Mouse (Mus musculus) neural tube, embryonic 12.5 days (tissue): ENCODE measurements around the gene Efemp2. TPM values are rescaled to one million over a fixed set of nuclear protein-coding genes. Genes with fewer than 3 reads are reported as not detected.
"Not testable (repeated sequence)": the region's sequence is repeated elsewhere in the genome, so short reads cannot be mapped to it uniquely, and the experiment has no call there.

Experiments
- ATAC-seq: fragments of 200-750 bp; cut with Nextera tagmentation; 2 replicates; pipeline ENCODE4 v1.8.0; 2017; ENCODE audit warnings: low read depth, mild to moderate bottlenecking, moderate TSS enrichment, moderate library complexity; ENCODE audit not compliant: low FRiP score
- H3K27ac ChIP-seq: fragments of 300-500 bp; sonication (generic); 2 replicates; pipeline ENCODE4 v1.5.1; 2016
- H3K27me3 ChIP-seq: fragments of 300-500 bp; sonication (generic); replicated peaks from 2 replicates; pipeline ENCODE4 v1.6.1; 2016; ENCODE audit warnings: mild to moderate bottlenecking
- H3K36me3 ChIP-seq: fragments of 300-500 bp; sonication (generic); 2 replicates; pipeline ENCODE4 v1.6.1; 2016; ENCODE audit warnings: mild to moderate bottlenecking
- H3K4me1 ChIP-seq: fragments of 300-500 bp; sonication (generic); 2 replicates; pipeline ENCODE4 v1.6.1; 2016
- H3K4me2 ChIP-seq: fragments of 300-500 bp; sonication (generic); replicated peaks from 2 replicates; pipeline ENCODE4 v1.6.1; 2016; ENCODE audit warnings: mild to moderate bottlenecking
- H3K4me3 ChIP-seq: fragments of 300-500 bp; sonication (generic); 2 replicates; pipeline ENCODE4 v1.5.1; 2016
- H3K9ac ChIP-seq: fragments of 300-500 bp; sonication (generic); 2 replicates; pipeline ENCODE4 v1.6.1; 2016; ENCODE audit warnings: mild to moderate bottlenecking
- H3K9me3 ChIP-seq: fragments of 300-500 bp; sonication (generic); 2 replicates; pipeline ENCODE4 v1.6.1; 2016; ENCODE audit warnings: mild to moderate bottlenecking
- WGBS: fragments of 180-500 bp; shearing (Covaris S2); methylation state at CpG from one replicate; pipeline ENCODE4 v1.1.7; 2016; 5-methylcytosine and 5-hydroxymethylcytosine counted together
- polyA plus RNA-seq: library from polyadenylated mRNA; unstranded; fragments of >200 nt; fragmentation: Nextera tagmentation; extraction: Ambion mirVana; gene quantifications from 2 replicates; pipeline ENCODE4 v1.2.1, GENCODE M21; 2016

Gene Efemp2
- polyA plus RNA-seq, 1 experiment from 2014 or later: 58.3 TPM

GRCm38 (mm10) chr19:5493301-5493721, 19.6 kb downstream of the Efemp2 start:
- H3K27me3 ChIP-seq, H3K4me3 ChIP-seq, H3K27ac ChIP-seq, H3K4me2 ChIP-seq, ATAC-seq, H3K9ac ChIP-seq, H3K9me3 ChIP-seq: not testable (repeated sequence)
- WGBS: 61% methylated on average over 9 of the region's 9 CpGs
- H3K4me1 ChIP-seq: peaks cover 13% of the 10 kb centered on the region
- H3K36me3 ChIP-seq: peaks cover 60% of the 10 kb centered on the region

- Histone ChIP-seq H3K9me3 (no peaks in the 10 kb centered on the region), H3K27me3 (no peaks in the 10 kb centered on the region), H3K4me2 (no peak overlapping the region), H3K4me1 (peaks cover 13% of the 10 kb centered on the region), H3K27ac (no peak overlapping the region), H3K9ac (no peak overlapping the region), H3K36me3 (peaks cover 61% of the 10 kb centered on the region), H3K4me3 (no peak overlapping the region)
- WGBS: 96% methylated on average over 3 of the region's 3 CpGs
- no peak for ATAC-seq
Measured at GRCm38 (mm10) chr19:5494314-5494713, 20.6 kb downstream of the Efemp2 start.

GRCm38 (mm10) chr19:5495353-5496051, 21.7 kb downstream of the Efemp2 start:
- WGBS: 83% methylated on average over 12 of the region's 12 CpGs
- peaks cover 13% of the 10 kb centered on the region for H3K4me1 ChIP-seq
- no peak overlapping the region for H3K27ac ChIP-seq
- H3K9me3 ChIP-seq: no peaks in the 10 kb centered on the region
- no peak for ATAC-seq
- H3K9ac ChIP-seq: no peak overlapping the region
- H3K27me3 ChIP-seq: no peaks in the 10 kb centered on the region
- H3K4me3 ChIP-seq: no peak overlapping the region
- H3K36me3 ChIP-seq: peaks cover 61% of the 10 kb centered on the region
- H3K4me2 ChIP-seq: no peak overlapping the region

- no peak overlapping the region for H3K27ac ChIP-seq
- H3K4me3 ChIP-seq: no peak overlapping the region
- 85% methylated on average over 16 of the region's 16 CpGs for WGBS
Measured at GRCm38 (mm10) chr19:5496052-5496370, 22.3 kb downstream of the Efemp2 start.

GRCm38 (mm10) chr19:5500330-5500875, 26.6 kb downstream of the Efemp2 start:
- H3K4me3 ChIP-seq: no peak overlapping the region
- WGBS: 92% methylated on average over 2 of the region's 2 CpGs
- no peaks in the 10 kb centered on the region for H3K9me3 ChIP-seq
- no peak overlapping the region for H3K27ac ChIP-seq
- no peak overlapping the region for H3K9ac ChIP-seq
- peaks cover 30% of the 10 kb centered on the region for H3K36me3 ChIP-seq
- no peaks in the 10 kb centered on the region for H3K27me3 ChIP-seq
- H3K4me2 ChIP-seq: no peak overlapping the region
- no peaks in the 10 kb centered on the region for H3K4me1 ChIP-seq
- no peak for ATAC-seq

More at GRCm38 (mm10) chr19:5496052-5496370, 22.3 kb downstream of the Efemp2 start:
- Histone ChIP-seq H3K9me3 (no peaks in the 10 kb centered on the region), H3K36me3 (peaks cover 61% of the 10 kb centered on the region), H3K4me1 (peaks cover 13% of the 10 kb centered on the region), H3K4me2 (no peak overlapping the region), H3K27me3 (no peaks in the 10 kb centered on the region), H3K9ac (no peak overlapping the region)
- no peak for ATAC-seq

GRCm38 (mm10) chr19:5503687-5504086, 29.9 kb downstream of the Efemp2 start, which contains the start of gene 1700020D05Rik:
1700020D05Rik (minus strand) TSS chr19:5503787.
- WGBS: 55% methylated on average over 17 of the region's 17 CpGs
- Histone ChIP-seq H3K4me2 (no peak within 1 kb of the TSS), H3K4me1 (no peaks in the 10 kb centered on the region), H3K27ac (no peak within 1 kb of the TSS), H3K36me3 (no peaks in the 10 kb centered on the region), H3K9me3 (no peaks in the 10 kb centered on the region), H3K9ac (no peak within 1 kb of the TSS), H3K27me3 (no peaks in the 10 kb centered on the region), H3K4me3 (no peak within 1 kb of the TSS)
- ATAC-seq: no peak

GRCm38 (mm10) chr19:5510031-5511026, 36.6 kb downstream of the Efemp2 start, which contains the start of gene Snx32:
Snx32 (minus strand) TSS chr19:5510538.
- Histone ChIP-seq H3K9ac (peak within 1 kb of the TSS; percentile 53), H3K9me3 (no peaks in the 10 kb centered on the region), H3K4me3 (peak within 1 kb of the TSS; percentile 47), H3K27ac (0 out of 2 replicates have a peak within 1 kb of the TSS, but pooled peaks have one; percentile 6), H3K4me1 (peaks cover 13% of the 10 kb centered on the region; the same call in 1 of the 2 replicates), H3K4me2 (peak within 1 kb of the TSS; percentile 74), H3K27me3 (no peaks in the 10 kb centered on the region), H3K36me3 (no peaks in the 10 kb centered on the region)
- WGBS: 2% methylated on average over 46 of the region's 47 CpGs
- peak; percentile 99 for ATAC-seq

GRCm38 (mm10) chr19:5511074-5511632, 37.4 kb downstream of the Efemp2 start:
- Histone ChIP-seq H3K4me3 (peak overlapping the region; percentile 47), H3K9ac (peak overlapping the region; percentile 47), H3K27me3 (no peaks in the 10 kb centered on the region), H3K4me1 (peaks cover 13% of the 10 kb centered on the region; the same call in 1 of the 2 replicates), H3K9me3 (no peaks in the 10 kb centered on the region), H3K36me3 (no peaks in the 10 kb centered on the region), H3K4me2 (peak overlapping the region; percentile 74), H3K27ac (no peak overlapping the region)
- 50% methylated on average over 14 of the region's 15 CpGs for WGBS
- ATAC-seq: 0 out of 2 replicates have a peak, but pooled peaks have one; percentile 3

GRCm38 (mm10) chr19:5512091-5513004, 38.6 kb downstream of the Efemp2 start:
- H3K9ac ChIP-seq: no peak overlapping the region
- peaks cover 13% of the 10 kb centered on the region; the same call in 1 of the 2 replicates for H3K4me1 ChIP-seq
- no peak for ATAC-seq
- no peak overlapping the region for H3K4me2 ChIP-seq
- no peaks in the 10 kb centered on the region for H3K27me3 ChIP-seq
- H3K27ac ChIP-seq: no peak overlapping the region
- no peak overlapping the region for H3K4me3 ChIP-seq
- 83% methylated on average over 12 of the region's 12 CpGs for WGBS
- no peaks in the 10 kb centered on the region for H3K9me3 ChIP-seq
- H3K36me3 ChIP-seq: no peaks in the 10 kb centered on the region

GRCm38 (mm10) chr19:5513005-5513349, 39.2 kb downstream of the Efemp2 start:
- no peak for ATAC-seq
- H3K4me1 ChIP-seq: peaks cover 13% of the 10 kb centered on the region; the same call in 1 of the 2 replicates
- H3K9ac ChIP-seq: no peak overlapping the region
- no peaks in the 10 kb centered on the region for H3K27me3 ChIP-seq
- 88% methylated on average over 3 of the region's 3 CpGs for WGBS
- no peak overlapping the region for H3K27ac ChIP-seq
- H3K4me3 ChIP-seq: no peak overlapping the region
- no peaks in the 10 kb centered on the region for H3K36me3 ChIP-seq
- H3K9me3 ChIP-seq: no peaks in the 10 kb centered on the region
- H3K4me2 ChIP-seq: no peak overlapping the region
